In the genomic region with DNA sequence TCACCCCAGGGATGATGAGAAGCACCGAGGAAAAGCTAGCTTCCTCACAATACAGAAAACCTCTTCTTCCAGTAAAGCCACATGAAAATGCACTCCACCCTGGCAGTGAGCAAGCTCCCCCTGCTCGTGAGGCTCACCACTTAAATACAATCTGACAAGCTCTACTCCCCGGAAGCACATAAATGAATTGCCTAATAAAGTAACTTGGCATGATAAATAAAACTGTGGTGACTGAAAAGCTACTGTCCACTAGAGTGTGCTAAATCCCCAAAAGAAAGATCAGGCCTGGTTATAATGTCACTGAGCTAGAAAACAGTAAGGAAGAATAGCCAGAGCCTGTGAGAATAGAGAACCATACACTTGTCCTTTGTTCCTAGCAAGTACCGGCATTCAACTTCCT, we compare ENCODE assay signal across 10 mouse cellular contexts. TPM values are rescaled to one million over a fixed set of nuclear protein-coding genes. Genes with fewer than 3 reads are reported as not detected.
DNase-seq lines count a peak whose midpoint lies in the region; ATAC-seq and TF ChIP-seq lines count a peak whose summit lies in the region.
"Had no signal": no experiment of that assay in that cellular context is flagged by ENCODE, and none has a peak within 500 bp of the region (broad histone marks: within the 10 kb centered on the region; RNA-seq: fewer than 3 reads in every experiment).

No protein-coding gene starts in this region.

- H3K27ac ChIP-seq in hindbrain, embryonic 11.5 days (ENCODE audit: low read depth, low read length), result no peak overlapping the region
- no peak overlapping the region for H3K27ac ChIP-seq in hindbrain, embryonic 10.5 days
- no peak overlapping the region for H3K27ac ChIP-seq in CH12.LX (ENCODE audit: insufficient read depth, low read depth)
- H3K27ac ChIP-seq in hindbrain, embryonic 15.5 days (replicated peaks), result no peak overlapping the region
- no peak overlapping the region for H3K27ac ChIP-seq in stomach, postnatal 0 days (replicated peaks)
- H3K27ac ChIP-seq: embryonic facial prominence, embryonic 15.5 days; macrophage had no signal

- H3K9ac ChIP-seq in hindbrain, embryonic 11.5 days (ENCODE audit: low read depth, low read length), result no peak overlapping the region
- H3K9ac ChIP-seq in CH12.LX (ENCODE audit: insufficient read depth, low read depth), result no peak overlapping the region
- H3K9ac ChIP-seq in hindbrain, embryonic 15.5 days, result no peak overlapping the region
- no peak overlapping the region for H3K9ac ChIP-seq in stomach, postnatal 0 days (ENCODE audit: low read length)
- H3K9ac ChIP-seq: embryonic facial prominence, embryonic 15.5 days had no signal

- H3K79me2 ChIP-seq in CH12.LX (replicated peaks; ENCODE audit: control insufficient read depth, extremely low read depth, insufficient read depth, poor library complexity, severe bottlenecking), result no peaks in the 10 kb centered on the region

- ATAC-seq in hindbrain, embryonic 11.5 days (ENCODE audit: low FRiP score), result 0 out of 2 replicates have a peak, but pooled peaks have one; percentile 27
- peak; percentile 83 for ATAC-seq in hindbrain, embryonic 15.5 days (ENCODE audit: low FRiP score, low read depth)
- ATAC-seq in stomach, postnatal 0 days (ENCODE audit: low FRiP score, low TSS enrichment), result no peak

- TF ChIP-seq EP300 in CH12.LX (IDR thresholded peaks at IDR 0.05; ENCODE audit: low read length), result no peak
- no peak for TF ChIP-seq EP300 in stomach, postnatal 0 days (optimal IDR thresholded peaks at IDR 0.05)

- H3K4me3 ChIP-seq in hindbrain, embryonic 11.5 days (ENCODE audit: low read depth, low read length), result no peak overlapping the region
- no peak overlapping the region for H3K4me3 ChIP-seq in hindbrain, embryonic 10.5 days
- H3K4me3 ChIP-seq in CH12.LX (replicated peaks in 1 of 3; ENCODE audit: low read depth in 2 of 3, low read length in 2 of 3, poor library complexity in 1 of 3), result no peak overlapping the region
- H3K4me3 ChIP-seq in hindbrain, embryonic 15.5 days, result no peak overlapping the region
- H3K4me3 ChIP-seq in stomach, postnatal 0 days (ENCODE audit: low read depth, low read length), result no peak overlapping the region
- H3K4me3 ChIP-seq: embryonic facial prominence, embryonic 15.5 days had no signal

- H3K36me3 ChIP-seq in hindbrain, embryonic 11.5 days (ENCODE audit: control insufficient read depth, insufficient read depth, low read length), result no peaks in the 10 kb centered on the region
- no peaks in the 10 kb centered on the region; the same call in 1 of the 2 replicates for H3K36me3 ChIP-seq in hindbrain, embryonic 10.5 days
- no peaks in the 10 kb centered on the region for H3K36me3 ChIP-seq in CH12.LX (replicated peaks in 1 of 2; ENCODE audit: control insufficient read depth in 1 of 2, insufficient read depth in 1 of 2, low read length in 1 of 2)
- H3K36me3 ChIP-seq in hindbrain, embryonic 15.5 days, result peaks cover 4% of the 10 kb centered on the region; the same call in 1 of the 2 replicates
- no peaks in the 10 kb centered on the region for H3K36me3 ChIP-seq in stomach, postnatal 0 days (ENCODE audit: control insufficient read depth, insufficient read depth, low read length)
- H3K36me3 ChIP-seq: embryonic facial prominence, embryonic 15.5 days had no signal

- 56% methylated on average over 4 of the region's 4 CpGs for WGBS in hindbrain, embryonic 11.5 days
- 67% methylated on average over 4 of the region's 4 CpGs for WGBS in hindbrain, embryonic 10.5 days
- WGBS in hindbrain, embryonic 15.5 days, result 25% methylated on average over 4 of the region's 4 CpGs
- WGBS in stomach, postnatal 0 days, result 27% methylated on average over 4 of the region's 4 CpGs

- dilution Hi-C loops in CH12.LX (cut with MboI; ENCODE audit: extremely low pct_ligation_motif_present, extremely low pct_unique_long_range_greater_than_20kb, low sequenced_read_pairs), result no loop called here

- TF ChIP-seq RAD21 in CH12.LX (IDR thresholded peaks at IDR 0.05; ENCODE audit: low read depth, low read length), result peak; percentile 75

- H3K4me2 ChIP-seq in hindbrain, embryonic 11.5 days (replicated peaks; ENCODE audit: low read depth, low read length), result no peak overlapping the region
- H3K4me2 ChIP-seq in CH12.LX (ENCODE audit: insufficient read depth, low read depth, poor library complexity, severe bottlenecking), result no peak overlapping the region
- no peak overlapping the region for H3K4me2 ChIP-seq in hindbrain, embryonic 15.5 days
- H3K4me2 ChIP-seq in stomach, postnatal 0 days (replicated peaks; ENCODE audit: low read depth), result no peak overlapping the region
- H3K4me2 ChIP-seq: embryonic facial prominence, embryonic 15.5 days had no signal

- peak in 1 of 2 experiments; percentile 70; a peak in 2 of 4 replicates for TF ChIP-seq CTCF in CH12.LX (conservative IDR thresholded peaks at IDR 0.05 in 1 of 2, IDR thresholded peaks at IDR 0.05 in 1 of 2; ENCODE audit: low read depth in 2 of 2, low read length in 2 of 2)
- TF ChIP-seq CTCF in stomach, postnatal 0 days (IDR thresholded peaks at IDR 0.05; ENCODE audit: low read depth), result peak; percentile 89

- H3K4me1 ChIP-seq in hindbrain, embryonic 11.5 days (replicated peaks; ENCODE audit: control insufficient read depth, insufficient read depth, low read length), result no peaks in the 10 kb centered on the region
- no peaks in the 10 kb centered on the region for H3K4me1 ChIP-seq in hindbrain, embryonic 10.5 days (replicated peaks)
- peaks cover 0 to 5% of the 10 kb centered on the region in 2 experiments; a peak in 1 of 4 replicates for H3K4me1 ChIP-seq in CH12.LX (ENCODE audit: control insufficient read depth in 1 of 2, insufficient read depth in 2 of 2)
- 0 out of 2 replicates have a peak, but pooled peaks cover 5% of the 10 kb centered on the region for H3K4me1 ChIP-seq in hindbrain, embryonic 15.5 days (replicated peaks)
- H3K4me1 ChIP-seq in stomach, postnatal 0 days (replicated peaks; ENCODE audit: control insufficient read depth, insufficient read depth), result no peaks in the 10 kb centered on the region
- H3K4me1 ChIP-seq: embryonic facial prominence, embryonic 15.5 days had no signal

- H3K9me3 ChIP-seq in hindbrain, embryonic 11.5 days (ENCODE audit: control insufficient read depth, low read length), result no peaks in the 10 kb centered on the region
- no peaks in the 10 kb centered on the region for H3K9me3 ChIP-seq in hindbrain, embryonic 10.5 days
- no peaks in the 10 kb centered on the region for H3K9me3 ChIP-seq in CH12.LX (replicated peaks; ENCODE audit: low read length)
- no peaks in the 10 kb centered on the region for H3K9me3 ChIP-seq in hindbrain, embryonic 15.5 days
- H3K9me3 ChIP-seq in stomach, postnatal 0 days (ENCODE audit: control insufficient read depth, low read length), result no peaks in the 10 kb centered on the region
- H3K9me3 ChIP-seq: embryonic facial prominence, embryonic 15.5 days had no signal

- no peaks in the 10 kb centered on the region for H3K27me3 ChIP-seq in hindbrain, embryonic 11.5 days (ENCODE audit: control insufficient read depth, insufficient read depth, low read length)
- H3K27me3 ChIP-seq in hindbrain, embryonic 10.5 days (ENCODE audit: insufficient read depth, poor library complexity, severe bottlenecking), result no peaks in the 10 kb centered on the region
- H3K27me3 ChIP-seq in CH12.LX (replicated peaks), result no peaks in the 10 kb centered on the region
- H3K27me3 ChIP-seq in hindbrain, embryonic 15.5 days, result no peaks in the 10 kb centered on the region
- no peaks in the 10 kb centered on the region for H3K27me3 ChIP-seq in stomach, postnatal 0 days (ENCODE audit: control insufficient read depth, insufficient read depth, low read length)
- H3K27me3 ChIP-seq: embryonic facial prominence, embryonic 15.5 days had no signal

- in situ Hi-C loops in CH12.LX (cut with MboI; ENCODE audit: low pct_ligation_motif_present, low pct_unique_long_range_greater_than_20kb, low sequenced_read_pairs), result loop anchor here (10.0 kb wide), 1 partner anchor 305 kb away; no protein-coding TSS in a partner anchor

- TF ChIP-seq POLR2A in CH12.LX (IDR thresholded peaks at IDR 0.05; ENCODE audit: low read depth, low read length), result no peak

- DNase-seq in hindbrain, embryonic 11.5 days (ENCODE audit: low spot score), result peak; percentile 38
- no peak for DNase-seq in hindbrain, embryonic 10.5 days (ENCODE audit: low spot score)
- peak; percentile 13 for DNase-seq in CH12.LX (ENCODE audit: extremely low read depth)
- peak; percentile 71 for DNase-seq in brain, adult 2 months (ENCODE audit: low read depth, low spot score)
- no peak for DNase-seq in stomach, postnatal 0 days (ENCODE audit: low spot score)
- DNase-seq in thymus, adult 18-20 months, result no peak
- no peak for DNase-seq in gastrocnemius, adult 8-10 months (ENCODE audit: low spot score in 2 of 2)

TF ChIP-seq in CH12.LX, 34 proteins besides CTCF, POLR2A, EP300 and RAD21:
- TF ChIP-seq ZMIZ1 (IDR thresholded peaks at IDR 0.05; ENCODE audit: low read depth, low read length), result no peak
- TF ChIP-seq SMC3 (IDR thresholded peaks at IDR 0.05; ENCODE audit: low read depth, low read length), result peak; percentile 26; the same call in 1 of the 2 replicates

RNA-seq across cellular contexts. Expression of gene Sec22a, which starts 44.4 kb away (rescaled TPM):
- polyA plus RNA-seq in hindbrain, embryonic 11.5 days (2014; fragmentation: Nextera tagmentation; extraction: Ambion mirVana), result 41.9 and 46.1 TPM in 2 replicates
- polyA plus RNA-seq in hindbrain, embryonic 10.5 days (2016; fragmentation: Nextera tagmentation; extraction: Ambion mirVana), result 33.8 and 35.7 TPM in 2 replicates
- total RNA-seq in CH12.LX (2012; rRNA removed) (9.8 and 10.8 TPM in 2 replicates), CH12.LX (2014; rRNA removed) (14.1 and 17.8 TPM in 2 replicates)
- 8.6 and 9.7 TPM in 2 replicates for polyA plus RNA-seq in CH12.LX (2012; ENCODE audit: insufficient read length, low read depth)
- 38.5 and 40.1 TPM in 2 replicates for polyA plus RNA-seq in hindbrain, embryonic 15.5 days (2015; fragmentation: Nextera tagmentation; extraction: Ambion mirVana)
- polyA plus RNA-seq in stomach, postnatal 0 days (2015; fragmentation: Nextera tagmentation; extraction: Ambion mirVana), result 40.1 and 41.4 TPM in 2 replicates
- 1 to 10 TPM; 4.0 to 7.1 (median 5.6) TPM for total RNA-seq in gastrocnemius, adult 8-10 months (2022)

Comparison
In these comparisons a context has a peak if more than half of its experiments do, and no peak if none do; other contexts are left out.
1. DNase-seq: peak in hindbrain, embryonic 11.5 days (single experiment), CH12.LX (single experiment) and brain, adult 2 months (single experiment); none in hindbrain, embryonic 10.5 days (single experiment), stomach, postnatal 0 days (single experiment), thymus, adult 18-20 months (0 of 2) and gastrocnemius, adult 8-10 months (0 of 2).